Mouse (Mus musculus): ENCODE measurements at regions not wholly inside any gene's neighbourhood (a gene's known extent, or its start where the extent isn't known, plus 50 kb on each side); places are given as distances from the start of the nearest gene placed in this dataset.

DNA sequence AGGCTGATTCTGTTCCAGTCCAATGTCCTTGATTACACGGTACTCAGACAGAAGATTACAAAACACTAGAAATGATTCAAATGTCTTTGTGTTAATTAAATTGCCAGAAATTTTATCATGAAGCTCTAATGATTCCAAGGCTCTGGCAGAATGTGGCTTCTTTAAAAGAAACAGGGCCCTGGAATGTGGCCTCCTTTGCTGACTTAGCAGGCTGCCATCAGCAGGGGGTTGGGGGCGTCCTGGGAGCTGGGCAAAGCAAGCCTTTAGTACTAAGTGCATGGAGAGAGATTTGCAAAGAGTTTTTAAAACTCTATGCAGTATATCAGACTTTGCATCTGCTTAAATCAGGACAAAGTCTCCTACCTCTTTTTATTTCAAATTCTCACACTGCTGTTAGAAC, 434.8 kb upstream of the Cited2 start:
- Histone ChIP-seq H3K9me3 (replicated peaks) (no peaks in the 10 kb centered on the region), H3K4me3 (no peak overlapping the region), H3K4me1 (peaks cover 8% of the 10 kb centered on the region), H3K36me3 (no peaks in the 10 kb centered on the region), H3K27ac (replicated peaks) (no peak overlapping the region), H3K27me3 (ENCODE audit: low read depth, poor library complexity, severe bottlenecking) (no peaks in the 10 kb centered on the region)
- WGBS = 35% methylated on average over 2 of the region's 2 CpGs
- DNase-seq (ENCODE audit: low spot score) = no peak

DNA sequence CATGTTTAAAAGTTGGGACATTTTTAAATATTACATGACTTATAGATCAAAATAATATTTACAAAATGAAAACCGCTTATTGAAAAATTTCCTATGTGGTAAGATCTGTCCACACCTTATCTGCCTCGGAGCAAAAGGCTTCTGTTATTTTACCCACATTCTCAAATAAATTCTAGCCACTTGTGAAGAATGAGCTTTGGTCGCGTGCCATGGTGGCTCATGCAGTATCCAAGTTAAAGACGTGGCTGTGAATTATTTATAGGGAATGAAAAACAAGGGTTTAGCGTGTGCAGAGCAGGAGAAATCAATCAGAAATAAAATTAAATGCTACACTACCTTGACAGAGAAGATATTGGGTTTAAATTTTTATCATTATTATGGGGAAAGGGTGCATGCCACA, 430.7 kb upstream of the Cited2 start:
- H3K4me1 ChIP-seq = peaks cover 8% of the 10 kb centered on the region
- no peak for DNase-seq (ENCODE audit: low spot score)
- 91% methylated on average over 6 of the region's 6 CpGs for WGBS
- H3K9me3 ChIP-seq (replicated peaks) = no peaks in the 10 kb centered on the region
- no peak overlapping the region for H3K4me3 ChIP-seq
- no peaks in the 10 kb centered on the region for H3K36me3 ChIP-seq
- no peak overlapping the region for H3K27ac ChIP-seq (replicated peaks)
- H3K27me3 ChIP-seq (ENCODE audit: low read depth, poor library complexity, severe bottlenecking) = no peaks in the 10 kb centered on the region

- H3K9me3 ChIP-seq (replicated peaks) = no peaks in the 10 kb centered on the region
- no peaks in the 10 kb centered on the region for H3K27me3 ChIP-seq (ENCODE audit: low read depth, poor library complexity, severe bottlenecking)
- 89% methylated on average over 3 of the region's 3 CpGs for WGBS
- DNase-seq (ENCODE audit: low spot score) = no peak
- no peaks in the 10 kb centered on the region for H3K36me3 ChIP-seq
- no peak overlapping the region for H3K27ac ChIP-seq (replicated peaks)
- no peaks in the 10 kb centered on the region for H3K4me1 ChIP-seq
- no peak overlapping the region for H3K4me3 ChIP-seq
Measured at GRCm38 (mm10) chr10:17294440-17294839, 428.6 kb upstream of the Cited2 start.

DNA sequence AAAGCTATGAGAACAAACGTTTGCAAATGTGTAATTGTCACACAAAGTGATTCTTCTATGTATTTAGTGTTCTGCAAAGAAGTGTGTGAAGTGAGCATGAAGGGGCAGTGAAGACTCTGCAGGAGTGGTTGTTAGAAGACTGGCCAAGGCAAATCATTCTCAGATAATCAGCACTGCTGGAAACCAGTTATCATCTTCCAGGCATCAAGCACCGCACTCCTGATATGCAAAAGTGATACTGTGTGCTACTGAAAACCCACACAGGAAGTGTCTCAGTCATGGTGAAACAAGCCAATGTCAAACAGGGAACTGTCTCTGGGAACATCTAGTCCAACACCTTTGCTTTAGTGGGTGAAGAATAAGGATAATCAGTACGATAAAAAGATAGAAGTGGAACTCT, 427.9 kb upstream of the Cited2 start:
- no peak for DNase-seq (ENCODE audit: low spot score)
- Histone ChIP-seq H3K4me1 (no peaks in the 10 kb centered on the region), H3K36me3 (no peaks in the 10 kb centered on the region), H3K27ac (replicated peaks) (no peak overlapping the region), H3K27me3 (ENCODE audit: low read depth, poor library complexity, severe bottlenecking) (no peaks in the 10 kb centered on the region), H3K4me3 (no peak overlapping the region), H3K9me3 (replicated peaks) (no peaks in the 10 kb centered on the region)
- 92% methylated on average over 3 of the region's 3 CpGs for WGBS

DNA sequence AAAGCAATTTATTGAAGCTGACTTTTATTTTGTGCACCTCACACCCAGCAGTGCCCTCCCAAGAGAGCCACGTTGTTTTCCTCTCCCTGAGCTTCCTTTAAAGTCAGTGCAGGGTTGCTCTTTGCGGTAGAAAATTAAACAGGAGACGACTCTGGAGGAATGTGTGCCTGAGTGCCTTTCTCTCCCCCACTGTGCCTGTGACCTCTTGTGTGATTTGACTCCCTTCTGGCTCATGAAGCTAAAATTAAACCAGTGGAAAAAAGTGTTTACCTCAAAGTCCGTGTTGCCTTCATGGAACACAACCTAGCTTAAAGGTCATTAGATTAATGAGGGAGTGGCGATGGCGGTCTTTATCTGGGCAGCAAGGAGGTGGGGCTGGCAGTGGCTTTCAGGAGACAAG, 423.4 kb upstream of the Cited2 start:
- no peak overlapping the region for H3K4me3 ChIP-seq
- H3K4me1 ChIP-seq = no peaks in the 10 kb centered on the region
- H3K27ac ChIP-seq (replicated peaks) = no peak overlapping the region
- H3K9me3 ChIP-seq (replicated peaks) = no peaks in the 10 kb centered on the region
- no peak for DNase-seq (ENCODE audit: low spot score)
- H3K27me3 ChIP-seq (ENCODE audit: low read depth, poor library complexity, severe bottlenecking) = no peaks in the 10 kb centered on the region
- no peaks in the 10 kb centered on the region for H3K36me3 ChIP-seq
- WGBS = 39% methylated on average over 6 of the region's 6 CpGs

- peaks cover 19% of the 10 kb centered on the region for H3K4me1 ChIP-seq
- no peak overlapping the region for H3K27ac ChIP-seq (replicated peaks)
- no peaks in the 10 kb centered on the region for H3K9me3 ChIP-seq (replicated peaks)
- H3K27me3 ChIP-seq (ENCODE audit: low read depth, poor library complexity, severe bottlenecking) = no peaks in the 10 kb centered on the region
- 93% methylated on average over 3 of the region's 3 CpGs for WGBS
- H3K4me3 ChIP-seq = no peak overlapping the region
- no peaks in the 10 kb centered on the region for H3K36me3 ChIP-seq
- DNase-seq (ENCODE audit: low spot score) = no peak
Measured at GRCm38 (mm10) chr10:17326724-17327123, 396.3 kb upstream of the Cited2 start.

GRCm38 (mm10) chr10:17330904-17331606, 392.0 kb upstream of the Cited2 start:
- no peak for DNase-seq (ENCODE audit: low spot score)
- H3K27ac ChIP-seq (replicated peaks) = peak overlapping the region; percentile 92
- peaks cover 46% of the 10 kb centered on the region for H3K4me1 ChIP-seq
- no peaks in the 10 kb centered on the region for H3K36me3 ChIP-seq
- WGBS = 6% methylated on average over 6 of the region's 6 CpGs
- H3K9me3 ChIP-seq (replicated peaks) = no peaks in the 10 kb centered on the region
- peak overlapping the region; percentile 53 for H3K4me3 ChIP-seq
- no peaks in the 10 kb centered on the region for H3K27me3 ChIP-seq (ENCODE audit: low read depth, poor library complexity, severe bottlenecking)

GRCm38 (mm10) chr10:17331607-17332008, 391.4 kb upstream of the Cited2 start:
- WGBS = under 1% methylated on average over 7 of the region's 7 CpGs
- Histone ChIP-seq H3K36me3 (no peaks in the 10 kb centered on the region), H3K27me3 (ENCODE audit: low read depth, poor library complexity, severe bottlenecking) (no peaks in the 10 kb centered on the region), H3K4me3 (peak overlapping the region; percentile 53), H3K9me3 (replicated peaks) (no peaks in the 10 kb centered on the region), H3K4me1 (peaks cover 46% of the 10 kb centered on the region), H3K27ac (replicated peaks) (peak overlapping the region; percentile 92)
- peak; percentile 66 for DNase-seq (ENCODE audit: low spot score)

GRCm38 (mm10) chr10:17332025-17332767, 390.8 kb upstream of the Cited2 start:
- peaks cover 46% of the 10 kb centered on the region for H3K4me1 ChIP-seq
- H3K36me3 ChIP-seq = no peaks in the 10 kb centered on the region
- H3K9me3 ChIP-seq (replicated peaks) = no peaks in the 10 kb centered on the region
- H3K27ac ChIP-seq (replicated peaks) = peak overlapping the region; percentile 92
- peak overlapping the region; percentile 53 for H3K4me3 ChIP-seq
- peak; percentile 66 for DNase-seq (ENCODE audit: low spot score)
- H3K27me3 ChIP-seq (ENCODE audit: low read depth, poor library complexity, severe bottlenecking) = no peaks in the 10 kb centered on the region
- WGBS = 35% methylated on average over 6 of the region's 6 CpGs

GRCm38 (mm10) chr10:17332986-17333385, 390.0 kb upstream of the Cited2 start:
- Histone ChIP-seq H3K9me3 (replicated peaks) (no peaks in the 10 kb centered on the region), H3K27ac (replicated peaks) (peak overlapping the region; percentile 92), H3K4me1 (peaks cover 46% of the 10 kb centered on the region), H3K36me3 (no peaks in the 10 kb centered on the region), H3K4me3 (no peak overlapping the region), H3K27me3 (ENCODE audit: low read depth, poor library complexity, severe bottlenecking) (no peaks in the 10 kb centered on the region)
- 26% methylated on average over 3 of the region's 3 CpGs for WGBS
- no peak for DNase-seq (ENCODE audit: low spot score)

DNA sequence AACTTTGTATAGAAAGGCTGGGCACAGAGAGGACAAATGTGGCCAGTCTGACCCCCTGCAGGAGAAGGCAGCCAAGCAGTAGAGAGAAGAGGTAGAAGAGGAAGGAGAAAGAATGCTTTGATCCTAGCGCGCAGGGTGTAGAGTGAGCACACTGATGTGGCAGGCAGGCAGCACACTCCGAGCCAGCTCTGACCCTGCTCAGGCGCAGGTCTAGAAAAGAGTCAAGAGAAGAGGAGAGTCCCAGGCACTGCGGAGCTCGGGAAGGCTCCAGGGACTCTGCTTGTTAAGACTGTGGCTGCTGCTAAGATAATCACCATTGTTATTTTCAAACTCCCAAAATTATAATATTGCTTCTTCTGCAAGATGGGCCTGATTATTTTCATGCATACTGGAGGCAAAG, 389.3 kb upstream of the Cited2 start:
- Histone ChIP-seq H3K4me3 (no peak overlapping the region), H3K27me3 (ENCODE audit: low read depth, poor library complexity, severe bottlenecking) (no peaks in the 10 kb centered on the region), H3K4me1 (peaks cover 46% of the 10 kb centered on the region), H3K9me3 (replicated peaks) (no peaks in the 10 kb centered on the region), H3K36me3 (no peaks in the 10 kb centered on the region), H3K27ac (replicated peaks) (peak overlapping the region; percentile 92)
- DNase-seq (ENCODE audit: low spot score) = peak; percentile 49
- 4% methylated on average over 6 of the region's 6 CpGs for WGBS

DNA sequence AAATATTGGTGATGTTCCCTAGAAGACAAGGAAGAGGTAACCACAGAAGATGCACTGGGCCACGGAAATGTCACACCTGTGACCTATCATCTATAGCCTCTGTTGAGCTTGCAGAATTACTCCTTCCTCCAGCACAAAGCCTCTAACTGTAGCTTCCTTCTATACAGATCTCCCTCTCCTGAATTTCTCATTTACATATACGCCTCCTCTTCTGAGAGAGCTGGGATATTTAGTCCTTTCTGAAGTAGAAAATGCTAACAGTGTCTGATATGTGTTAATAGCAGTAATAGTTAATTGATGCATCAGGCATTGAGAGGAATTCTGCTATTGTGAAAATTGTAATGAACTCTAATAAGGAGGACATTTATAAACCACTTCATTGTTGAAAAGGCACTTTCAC, 385.8 kb upstream of the Cited2 start:
- Histone ChIP-seq H3K4me1 (peaks cover 22% of the 10 kb centered on the region), H3K4me3 (no peak overlapping the region), H3K27me3 (ENCODE audit: low read depth, poor library complexity, severe bottlenecking) (no peaks in the 10 kb centered on the region), H3K27ac (replicated peaks) (no peak overlapping the region), H3K9me3 (replicated peaks) (no peaks in the 10 kb centered on the region), H3K36me3 (no peaks in the 10 kb centered on the region)
- DNase-seq (ENCODE audit: low spot score) = no peak
- WGBS = 81% methylated on average over 2 of the region's 2 CpGs

GRCm38 (mm10) chr10:17343829-17344228, 379.2 kb upstream of the Cited2 start:
- Histone ChIP-seq H3K27me3 (ENCODE audit: low read depth, poor library complexity, severe bottlenecking) (no peaks in the 10 kb centered on the region), H3K36me3 (no peaks in the 10 kb centered on the region), H3K4me1 (no peaks in the 10 kb centered on the region), H3K4me3 (no peak overlapping the region), H3K27ac (replicated peaks) (no peak overlapping the region), H3K9me3 (replicated peaks) (no peaks in the 10 kb centered on the region)
- DNase-seq (ENCODE audit: low spot score) = no peak
- 92% methylated on average over 1 of the region's 1 CpGs for WGBS
